Mouse (Mus musculus) erythroblast, embryonic 14.5 days (primary cell): Measurements from ENCODE around the gene Rpf1.

Experiments
- GATA1 ChIP-seq: IDR thresholded peaks from 2 replicates; pipeline ENCODE4 v1.6.1; 2012; ENCODE audit warnings: low read length, inconsistent platforms, mixed read lengths
- TAL1 ChIP-seq: IDR thresholded peaks from 3 replicates; pipeline ENCODE4 v1.6.1; 2012; ENCODE audit warnings: low read length, inconsistent platforms, mixed read lengths

- TF ChIP-seq GATA1, result no peak
- no peak for TF ChIP-seq TAL1
Observed at GRCm38 (mm10) chr3:146499431-146500002, 21.7 kb downstream of the Rpf1 start, which contains the start of the genes Spata1 and Gng5.
